Mouse (Mus musculus) heart, adult 11 months (tissue): ENCODE data around the gene Saysd1.

Experiments
- DNase-seq: peaks from one replicate; pipeline ENCODE4 v3.0.0; 2022

The Saysd1 gene

DNA sequence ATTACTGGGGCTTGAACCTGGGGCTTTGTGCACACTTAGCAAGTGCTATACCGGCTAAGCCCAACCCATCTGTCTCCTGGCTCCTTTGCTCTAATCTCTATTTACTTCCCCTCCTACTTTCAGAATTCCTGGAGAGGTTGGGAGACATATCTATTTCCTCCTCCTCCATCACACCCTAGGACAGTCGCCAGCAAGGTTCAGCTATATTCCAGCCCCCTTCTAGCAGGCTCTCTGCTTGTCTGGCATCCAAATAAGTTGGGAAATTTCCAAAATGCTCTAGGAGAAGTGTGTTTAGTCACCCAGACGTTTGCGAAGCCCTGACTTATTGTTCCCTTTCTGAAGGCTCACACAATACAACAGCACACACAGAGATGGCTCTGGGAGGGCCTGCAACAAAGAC lies 35.1 kb downstream of the Saysd1 start:
- DNase-seq: peak; percentile 84

DNA sequence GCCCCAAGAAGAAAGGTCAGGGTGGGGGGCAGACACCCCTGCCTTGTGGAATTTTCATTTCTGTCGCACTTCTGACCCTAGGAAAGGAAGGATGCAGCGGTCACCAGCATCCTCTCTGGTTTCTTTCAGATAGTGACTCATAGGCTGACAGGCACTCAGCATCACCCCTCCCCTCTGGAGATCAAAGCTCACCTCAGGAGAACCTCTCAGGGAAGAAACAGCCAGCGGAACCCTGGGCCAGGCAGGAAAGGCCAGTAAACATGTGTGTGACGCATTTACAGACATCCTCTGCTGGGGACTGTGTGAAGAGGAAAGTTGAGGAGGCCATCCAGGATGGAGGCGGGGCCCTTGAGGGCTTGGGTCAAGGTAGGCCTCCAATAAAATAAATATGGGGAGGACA lies 40.3 kb downstream of the Saysd1 start:
- DNase-seq: peak; percentile 94

DNA sequence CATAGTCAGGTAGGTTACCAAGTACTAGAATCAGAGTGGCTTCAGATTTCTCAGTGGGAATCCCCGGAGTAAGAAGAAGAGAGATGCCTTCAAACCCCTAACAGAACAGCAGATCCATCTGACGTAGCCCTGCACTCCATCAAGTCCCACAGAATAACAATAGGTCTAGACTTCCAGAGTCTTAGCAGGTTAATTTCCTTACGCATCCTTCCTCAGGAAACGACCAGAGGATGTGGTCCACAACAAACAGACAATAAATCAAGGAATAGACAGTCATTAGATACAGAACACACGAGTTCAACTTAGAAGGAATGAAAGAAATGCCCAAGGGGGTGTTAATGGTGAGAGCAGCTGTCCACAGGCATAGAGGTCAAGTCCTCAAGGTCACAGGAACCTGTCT lies 43.4 kb downstream of the Saysd1 start:
- DNase-seq: no peak

DNA sequence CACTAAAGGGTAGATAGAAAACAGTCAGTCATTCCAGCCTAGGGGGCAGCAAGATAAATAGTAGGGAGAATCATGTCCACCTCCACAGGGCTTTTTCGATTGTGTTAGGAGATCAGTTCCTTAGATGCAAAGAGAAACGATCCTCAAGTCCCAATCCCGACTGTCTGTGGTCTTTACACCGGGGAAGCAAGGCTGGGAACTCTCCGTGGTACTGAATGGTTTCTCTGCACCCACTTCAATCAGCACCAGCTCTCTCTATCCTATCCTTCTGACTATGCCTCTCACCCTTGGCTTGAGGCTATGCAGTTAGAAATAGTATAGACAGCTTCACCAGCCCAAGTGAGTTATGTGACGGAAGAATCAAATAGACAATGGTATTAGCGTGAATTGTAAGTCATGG lies 44.8 kb downstream of the Saysd1 start:
- DNase-seq: peak; percentile 42

DNA sequence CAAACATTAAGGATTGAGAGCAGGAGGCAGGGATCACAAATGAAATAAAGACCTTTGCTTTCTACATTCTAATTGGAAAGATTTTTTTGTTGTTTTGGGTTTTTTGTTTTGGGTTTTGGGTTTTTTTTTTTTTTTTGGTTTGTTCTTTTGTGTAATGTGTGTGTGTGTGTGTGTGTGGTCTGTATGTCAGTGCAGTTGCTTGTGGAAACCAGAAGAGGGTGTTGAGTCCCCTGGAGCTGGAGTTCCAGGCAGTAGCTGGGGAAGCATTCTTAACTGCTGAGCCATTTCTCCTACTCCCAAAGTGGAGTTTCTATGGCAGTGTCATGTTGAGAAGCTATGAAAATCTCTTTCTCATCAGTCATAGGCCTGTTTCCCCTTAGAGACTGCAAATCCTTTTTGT lies 54.0 kb downstream of the Saysd1 start:
- DNase-seq: no peak

DNA sequence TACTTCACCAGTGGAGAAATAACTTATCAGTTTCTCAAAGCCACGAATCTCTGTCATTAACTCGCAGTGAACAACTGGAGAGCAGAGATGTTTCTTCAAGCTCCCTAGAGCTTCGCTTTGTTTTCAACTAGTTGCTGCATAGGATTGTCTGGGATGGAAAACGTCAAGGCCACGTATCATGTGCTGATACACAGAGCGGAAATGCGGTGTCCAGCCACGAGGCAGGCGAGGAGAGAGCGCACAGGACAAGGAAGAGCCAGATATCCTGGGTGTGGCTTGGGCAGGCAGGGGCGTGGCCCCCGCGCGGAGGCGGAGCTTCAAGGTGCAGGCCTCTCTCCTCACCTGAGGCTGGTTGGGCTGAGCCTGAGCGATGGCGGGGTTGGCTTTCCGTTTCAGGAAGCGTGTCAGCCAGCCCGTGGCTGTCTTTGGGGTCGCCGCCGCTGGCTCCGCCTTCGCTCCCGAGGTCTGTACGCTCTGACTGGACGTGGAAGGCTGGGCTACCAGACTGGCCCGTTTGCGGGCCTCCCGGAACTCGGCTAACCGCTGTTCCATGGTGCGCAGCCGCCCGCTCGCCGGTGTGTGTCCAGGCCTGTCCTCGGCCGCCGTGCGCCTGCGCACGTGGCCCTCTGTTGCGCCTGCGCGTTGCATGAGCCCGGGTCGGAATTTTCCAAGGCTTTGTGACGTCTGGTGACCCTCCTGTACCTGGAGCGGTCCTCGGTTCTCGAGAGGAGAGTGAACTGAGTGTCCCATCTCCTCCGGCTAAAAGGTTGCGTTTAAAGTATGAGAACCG lies 55.6 kb downstream of the Saysd1 start:
- peak; percentile 99 for DNase-seq

DNA sequence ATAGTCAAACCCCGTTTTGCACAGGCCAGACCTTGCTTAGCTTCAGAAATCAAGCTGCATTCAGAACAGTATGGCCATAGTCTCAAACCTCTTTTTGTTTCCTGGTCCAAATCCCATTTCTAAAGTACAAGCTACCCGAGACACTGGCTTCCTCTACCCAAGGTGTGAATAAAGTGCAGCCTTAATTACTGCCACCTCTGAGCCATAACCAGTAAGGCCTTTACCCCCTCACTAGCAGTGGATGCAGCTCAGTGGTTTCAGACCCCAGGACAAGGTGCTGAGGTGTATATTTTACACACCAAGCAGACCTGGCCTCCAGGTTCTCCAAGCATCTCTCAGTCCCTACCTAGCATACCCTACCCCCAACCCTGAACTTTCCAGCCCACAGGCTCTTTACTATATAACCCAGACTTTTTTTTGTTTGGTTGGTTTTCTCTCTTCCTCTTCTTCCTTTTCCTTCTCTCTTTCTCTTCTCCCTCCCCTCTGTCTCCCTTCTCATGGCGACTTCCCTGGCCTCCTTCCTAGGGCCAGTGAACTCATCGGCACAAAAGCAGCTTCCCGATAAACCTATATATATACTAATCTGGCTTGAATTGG lies 56.3 kb downstream of the Saysd1 start:
- peak; percentile 88 for DNase-seq

DNA sequence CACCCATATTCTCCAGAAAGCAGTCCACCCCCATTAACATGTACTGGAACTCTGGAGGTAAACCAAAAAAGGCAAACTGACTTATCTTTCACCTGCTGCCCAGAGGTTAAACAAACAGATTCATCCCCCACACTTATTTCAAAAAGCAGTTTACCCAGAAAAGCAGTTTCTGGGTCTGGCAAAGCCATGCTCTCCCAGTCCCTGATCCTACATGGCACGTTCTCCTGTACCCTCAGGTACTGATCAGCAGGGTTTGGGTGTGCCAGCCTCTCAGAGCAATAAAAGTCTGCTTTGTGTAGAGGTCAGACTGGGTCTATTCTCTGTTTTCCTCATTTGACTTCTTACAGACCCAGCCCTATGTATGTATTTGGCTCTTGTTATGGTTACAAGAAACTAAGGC lies 57.2 kb downstream of the Saysd1 start:
- DNase-seq: peak; percentile 85

DNA sequence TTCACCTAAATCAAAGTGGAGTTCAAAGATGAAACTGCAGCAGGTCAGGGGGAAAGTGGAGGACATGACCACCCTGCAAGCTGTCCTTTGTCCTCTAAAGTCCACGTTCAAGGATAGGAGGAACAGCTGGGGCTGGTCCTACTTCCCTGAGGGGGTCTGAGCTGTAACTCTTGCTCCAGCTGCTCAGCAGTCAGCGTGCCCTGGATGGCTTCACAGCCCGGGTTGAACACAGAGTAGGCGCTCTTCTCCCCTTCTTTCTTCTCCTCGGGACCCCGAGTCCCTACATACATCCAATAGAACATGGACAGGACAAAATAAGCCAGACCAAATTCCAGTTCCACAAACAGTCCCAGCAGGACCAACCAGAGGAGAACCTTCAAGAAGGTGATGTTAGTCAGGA lies 61.2 kb downstream of the Saysd1 start:
- peak; percentile 75 for DNase-seq

DNA sequence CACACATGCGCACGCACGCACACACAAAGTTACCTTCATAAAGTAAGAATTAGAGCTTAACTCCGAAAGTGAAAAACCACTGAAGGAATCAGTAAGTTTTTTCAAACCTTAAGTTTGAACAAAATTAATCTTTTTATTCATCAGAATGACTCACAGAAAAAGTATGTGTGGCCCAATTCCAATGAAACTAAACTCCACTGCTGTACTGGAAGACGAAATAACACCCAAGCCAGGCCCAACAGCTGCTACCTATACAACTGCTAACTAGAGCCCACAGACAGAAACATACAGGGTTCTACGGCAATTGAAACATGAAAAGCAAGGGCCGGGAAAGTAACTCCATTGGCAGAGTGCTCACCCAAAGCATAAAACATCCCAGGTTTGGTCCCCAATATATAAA lies 62.8 kb downstream of the Saysd1 start:
- DNase-seq: peak; percentile 17

DNA sequence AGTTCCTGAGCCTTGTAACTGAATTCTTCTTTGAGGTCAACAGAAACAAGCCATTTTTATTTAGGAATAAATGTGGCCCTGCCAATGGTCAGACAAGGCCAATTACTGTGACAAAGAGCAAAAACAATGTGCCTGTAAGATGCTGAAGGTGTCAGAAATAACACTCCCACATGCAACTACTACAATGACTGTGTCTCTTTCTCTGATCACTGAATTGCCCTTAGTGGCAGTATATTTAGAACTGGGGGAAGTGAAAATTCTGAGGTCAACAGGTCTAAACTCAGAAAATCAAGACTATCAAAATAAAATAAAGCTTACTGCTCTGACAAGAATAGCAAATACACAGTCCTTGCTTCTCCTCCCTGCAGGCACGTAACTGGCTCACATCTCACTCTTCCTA lies 63.6 kb downstream of the Saysd1 start:
- no peak for DNase-seq

DNA sequence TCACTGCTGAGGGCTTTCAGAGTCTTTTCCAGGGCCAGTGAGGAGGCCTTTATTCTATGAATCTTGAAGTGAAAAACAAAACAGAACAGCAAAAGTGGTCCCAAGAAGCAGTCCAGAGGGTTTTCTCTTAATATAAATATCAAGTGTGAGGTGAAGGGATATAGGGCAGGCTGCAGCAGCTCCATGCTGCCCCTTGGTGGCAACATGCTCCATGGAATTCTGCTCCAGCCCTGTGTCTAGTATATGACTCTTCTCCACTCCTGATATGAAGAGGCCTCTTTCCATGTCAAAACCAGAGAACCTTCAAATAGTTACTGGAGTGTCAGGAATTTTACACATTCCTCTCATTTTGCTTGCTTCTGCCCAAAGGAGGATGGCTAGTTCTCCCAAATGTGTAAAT lies 67.7 kb downstream of the Saysd1 start:
- peak; percentile 82 for DNase-seq

DNA sequence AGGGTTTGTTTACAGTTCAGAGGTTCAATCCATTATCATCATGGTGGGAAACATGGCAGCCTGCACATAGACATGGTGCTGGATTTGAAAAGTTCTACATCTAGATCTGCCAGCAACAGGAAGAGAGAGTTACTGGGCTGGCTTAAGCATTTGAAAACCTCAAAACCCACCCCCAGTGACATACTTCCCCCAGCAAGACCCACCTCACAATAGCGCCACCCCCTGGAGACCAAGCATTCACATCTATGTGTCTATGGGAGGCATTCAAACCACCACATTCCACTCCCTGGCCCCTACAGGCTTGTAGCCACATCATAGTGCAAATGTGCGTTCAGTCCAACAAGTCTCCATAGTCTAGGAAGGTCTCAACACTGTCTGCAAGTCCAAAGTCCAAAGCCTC lies 70.0 kb downstream of the Saysd1 start:
- peak; percentile 27 for DNase-seq

DNA sequence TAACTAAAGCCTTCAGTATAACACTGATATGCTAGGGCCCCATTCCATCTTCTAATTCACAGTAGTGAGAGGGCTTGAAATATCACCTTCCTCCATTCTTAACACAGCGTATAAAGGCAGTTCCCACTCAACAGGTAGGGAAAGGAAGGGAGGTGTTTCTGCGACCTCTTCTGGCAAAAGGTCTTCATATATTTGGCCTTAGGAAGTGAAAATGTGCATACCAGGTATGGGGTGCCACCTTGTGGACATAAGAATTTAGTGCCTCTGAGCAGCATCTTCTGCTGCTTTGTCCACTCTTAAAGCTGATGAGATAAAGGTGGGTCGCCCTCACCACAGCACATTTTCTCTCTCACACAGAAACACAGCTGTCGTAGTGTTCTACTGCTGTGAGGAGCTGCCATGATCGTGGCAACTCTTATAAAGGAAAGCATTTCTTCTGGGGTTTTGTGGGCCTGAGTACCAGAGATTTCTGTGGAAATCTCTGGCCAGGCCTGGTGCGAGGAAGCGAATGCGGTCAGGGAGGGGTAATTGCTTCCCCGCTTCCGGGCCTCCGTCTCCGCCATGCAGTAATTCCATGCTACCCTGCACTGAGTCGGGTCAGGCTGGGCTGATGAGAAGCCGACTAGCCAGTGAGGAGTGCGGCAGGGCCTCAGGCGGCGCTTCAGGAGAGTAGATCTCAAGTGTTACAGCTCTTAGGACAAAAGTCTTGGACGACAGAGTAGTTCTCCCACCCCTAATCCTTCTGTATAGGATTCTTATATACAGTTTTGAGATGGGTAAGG lies 70.8 kb downstream of the Saysd1 start:
- DNase-seq: peak; percentile 93

DNA sequence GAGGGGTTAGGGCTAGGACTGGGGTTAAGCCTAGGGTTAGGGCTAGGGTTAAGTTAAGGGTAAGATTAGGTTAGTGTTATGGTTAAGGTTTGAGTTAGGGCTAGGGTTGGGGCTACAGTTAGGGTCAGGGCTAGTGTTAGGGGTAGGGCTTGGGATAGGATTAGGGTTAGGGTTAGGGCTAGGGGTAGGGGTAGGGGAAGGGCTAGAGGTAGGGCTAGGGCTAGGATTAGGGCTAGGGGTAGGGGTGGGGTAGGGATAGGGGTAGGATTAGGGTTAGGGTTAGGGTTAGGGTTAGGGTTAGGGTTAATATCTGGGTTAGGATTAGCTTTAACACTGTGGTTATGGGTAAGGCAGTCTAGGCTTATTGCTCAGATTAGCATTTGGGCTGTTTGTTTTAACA lies 73.6 kb downstream of the Saysd1 start:
- peak; percentile 15 for DNase-seq

DNA sequence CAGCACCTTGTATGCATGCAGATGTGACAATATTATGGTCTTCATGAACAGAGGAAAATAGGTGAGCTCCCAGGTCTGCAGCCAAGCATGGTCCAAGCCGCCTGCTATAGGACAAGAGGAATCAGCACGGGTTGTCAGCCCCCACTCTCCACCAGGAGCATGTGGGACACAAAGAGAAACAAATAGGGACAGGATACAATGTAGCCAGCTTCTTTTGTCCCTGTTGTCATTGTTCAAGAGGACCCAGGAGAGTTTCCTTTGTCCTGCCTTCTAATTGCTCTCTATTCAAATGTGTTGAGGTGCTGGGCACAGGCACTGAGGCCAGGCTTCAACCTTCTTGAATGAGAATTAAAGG lies 89.9 kb downstream of the Saysd1 start:
- peak; percentile 56 for DNase-seq

DNA sequence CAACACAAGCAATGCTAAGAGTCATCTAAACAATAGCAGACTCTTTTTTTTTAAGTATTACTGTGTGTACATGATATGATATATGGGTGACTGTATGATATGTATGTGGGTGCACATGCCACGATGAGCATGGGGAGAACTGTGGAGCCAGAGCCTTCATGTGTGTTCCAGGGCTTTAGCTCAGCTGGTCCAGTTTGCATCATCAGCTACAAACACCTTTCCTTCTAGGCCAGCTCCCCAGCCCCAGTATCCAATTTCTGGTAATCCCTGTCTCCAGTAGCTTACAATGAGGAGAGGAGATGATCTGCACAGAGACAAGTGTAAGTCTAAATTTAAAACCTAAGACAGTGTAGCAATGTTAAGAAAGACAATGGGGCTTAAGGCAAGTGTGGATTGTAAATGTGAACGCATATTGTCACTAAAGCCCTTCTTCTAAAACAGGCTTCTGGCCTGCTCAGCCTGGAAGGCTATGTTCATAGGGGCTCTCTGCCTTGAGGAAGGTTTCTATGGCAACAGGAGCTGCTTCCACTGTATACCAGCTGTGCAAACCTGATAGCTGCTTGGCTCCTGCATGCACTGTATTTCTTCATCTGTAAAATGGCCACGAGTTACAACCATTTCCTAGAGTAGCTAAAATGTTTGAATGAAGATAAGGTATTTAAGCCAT lies 90.4 kb downstream of the Saysd1 start:
- peak; percentile 56 for DNase-seq

DNA sequence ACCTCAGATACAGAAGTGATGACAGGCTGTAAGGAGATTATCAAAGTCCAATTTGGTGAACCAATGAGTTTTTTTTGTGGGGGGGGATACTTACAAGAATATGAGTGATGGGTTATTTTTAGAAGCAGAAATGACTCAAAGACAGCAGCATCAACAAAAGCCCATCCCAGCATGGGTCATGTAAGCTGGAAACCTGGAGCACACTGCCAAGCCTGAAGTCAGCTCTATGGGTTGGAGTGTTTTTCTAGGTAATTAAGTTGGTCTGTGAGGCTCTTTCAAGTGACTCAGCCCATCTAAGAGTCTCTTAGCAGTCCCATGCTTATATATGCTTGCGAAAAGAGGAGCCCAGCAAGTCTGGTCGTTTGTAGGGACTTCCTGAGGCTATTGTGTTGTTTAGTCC lies 91.0 kb downstream of the Saysd1 start:
- peak; percentile 55 for DNase-seq

DNA sequence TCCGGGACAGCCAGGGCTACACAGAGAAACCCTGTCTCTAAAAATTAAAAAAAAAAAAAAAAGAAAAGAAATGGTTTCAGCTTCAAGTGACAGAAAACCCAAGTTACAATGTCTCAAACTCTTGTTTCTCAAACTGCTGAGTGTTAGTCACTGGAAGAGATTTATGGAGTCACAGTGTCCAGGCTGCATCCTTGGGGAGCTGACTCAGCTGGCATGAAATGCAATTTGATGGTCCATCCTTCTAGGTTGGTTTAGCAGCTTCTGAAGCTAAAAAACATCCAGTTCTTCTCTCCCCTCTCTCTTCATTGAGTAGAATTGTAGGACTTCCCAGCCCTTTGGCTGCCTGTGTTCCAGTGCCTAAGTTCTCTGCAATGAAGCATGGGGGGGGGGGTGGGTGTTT lies 94.3 kb downstream of the Saysd1 start:
- peak; percentile 4 for DNase-seq

DNA sequence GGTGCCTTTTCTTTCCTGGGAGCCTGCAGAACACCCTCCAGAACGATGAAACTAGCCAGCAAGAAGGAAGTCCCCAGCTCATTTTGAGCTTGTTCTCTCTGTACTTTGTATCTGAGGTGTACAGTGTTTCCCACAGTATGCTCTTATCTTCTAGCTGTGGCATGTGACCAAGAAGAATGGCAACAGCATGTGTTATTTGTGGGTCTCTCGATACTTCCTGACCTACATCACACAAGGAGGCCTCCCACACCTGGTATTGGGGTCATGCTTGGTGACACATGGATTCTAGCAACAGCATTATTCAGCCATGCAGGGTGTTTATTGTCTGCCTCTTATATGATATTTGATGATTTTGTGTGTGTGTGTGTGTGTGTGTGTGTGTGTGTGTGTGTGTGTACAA lies 96.5 kb downstream of the Saysd1 start:
- DNase-seq: peak; percentile 41

DNA sequence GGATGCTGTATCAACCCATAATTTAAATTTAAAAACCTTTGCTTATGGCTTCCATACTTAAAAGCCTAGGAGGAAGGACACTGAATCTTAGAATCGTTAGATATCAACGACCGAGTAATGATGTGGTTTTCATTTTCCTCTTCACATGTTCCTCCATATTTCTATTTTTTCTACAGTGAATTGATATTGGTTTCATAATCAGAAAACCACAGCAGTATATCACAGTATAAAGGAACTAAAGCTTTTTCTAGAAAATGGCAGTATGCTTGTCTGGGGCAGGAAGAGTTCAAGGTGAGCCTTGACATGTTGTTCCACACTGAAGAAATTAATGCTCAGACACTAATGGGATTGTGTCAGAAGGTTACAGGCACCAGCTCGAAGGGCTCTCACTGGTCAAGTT lies 97.4 kb downstream of the Saysd1 start:
- DNase-seq: no peak

DNA sequence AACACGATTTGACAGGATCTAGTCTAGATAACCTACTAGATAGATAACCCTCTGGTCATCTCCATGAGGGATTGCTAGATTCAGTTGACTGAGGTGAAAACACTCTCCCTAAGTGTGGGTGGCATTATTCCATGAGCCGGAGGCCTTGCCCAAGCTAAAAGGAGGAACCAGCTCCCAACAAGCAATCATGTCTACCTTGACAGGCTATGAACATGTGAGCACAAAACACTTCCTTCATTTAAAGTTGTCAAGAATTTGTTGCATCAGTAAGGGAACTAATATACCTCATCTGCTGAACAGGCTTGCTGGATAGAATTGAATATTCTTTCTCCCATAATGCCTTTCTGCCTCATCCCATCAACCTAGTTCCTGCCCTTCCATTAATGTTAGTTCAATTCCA lies 98.5 kb downstream of the Saysd1 start:
- DNase-seq: peak; percentile 36

DNA sequence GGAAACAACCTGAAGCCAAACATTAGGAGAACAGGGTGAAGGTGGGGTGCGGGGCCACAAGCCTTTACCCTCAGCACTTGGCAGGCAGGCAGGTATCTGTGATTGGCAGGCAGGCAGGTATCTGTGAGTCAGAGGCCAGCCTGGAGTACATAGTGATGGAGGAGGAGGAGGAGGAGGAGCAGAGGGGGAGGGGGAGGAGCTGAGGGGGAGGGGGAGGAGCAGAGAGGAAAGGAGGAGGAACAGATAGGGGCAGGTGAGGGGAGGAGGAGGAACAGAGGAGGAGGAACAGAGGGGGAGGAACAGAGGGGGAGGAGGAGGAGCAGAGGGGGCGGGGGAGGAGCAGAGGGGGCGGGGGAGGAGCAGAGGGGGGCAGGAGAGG lies 105.6 kb downstream of the Saysd1 start:
- DNase-seq: peak; percentile 4
